Mouse (Mus musculus) left cerebral cortex, adult 18-20 months (tissue): ENCODE measurements around the gene Zfp423. TPM values are rescaled to one million over a fixed set of nuclear protein-coding genes. Genes with fewer than 3 reads are reported as not detected.

Experiments
- DNase-seq, 2 experiments: peaks; one replicate each; pipeline ENCODE4 v3.0.0; 2021 to 2022; ENCODE audit warnings: low spot score in 2 of 2, mixed read lengths in 1 of 2
- total RNA-seq, 2 experiments: library from RNA; stranded (reverse); gene quantifications; 2 replicates each; pipeline ENCODE4 v1.2.3; 2021

Gene Zfp423
- total RNA-seq, 2 experiments from 2014 or later: 22.2 to 28.8 TPM

- DNase-seq: peak; percentile 27 to 35
These were observed 318.5 kb downstream of the Zfp423 start for GRCm38 (mm10) chr8:87640930-87641329.

- DNase-seq: no peak
These were observed 323.1 kb downstream of the Zfp423 start for GRCm38 (mm10) chr8:87636226-87636742.

DNA sequence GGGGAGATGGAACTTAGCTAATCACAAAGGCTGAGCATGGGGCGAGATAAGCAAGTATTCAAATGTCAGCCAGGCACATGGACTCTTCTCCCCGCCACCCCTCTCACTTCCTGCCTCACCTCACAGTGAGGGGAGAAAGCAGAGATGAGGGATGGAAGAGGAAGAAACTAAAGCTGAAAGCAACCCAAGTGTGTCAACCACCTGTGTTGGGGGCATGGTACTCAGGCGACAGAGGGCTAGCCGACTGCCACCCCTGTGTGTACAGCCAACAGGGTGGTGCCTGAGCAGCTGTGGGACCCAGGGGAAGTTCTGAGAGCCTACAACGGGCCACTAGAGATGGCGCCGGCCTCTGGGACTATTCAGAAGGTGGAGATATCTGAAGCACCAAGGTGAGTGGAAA, 327.6 kb downstream of the Zfp423 start:
- no peak for DNase-seq

DNA sequence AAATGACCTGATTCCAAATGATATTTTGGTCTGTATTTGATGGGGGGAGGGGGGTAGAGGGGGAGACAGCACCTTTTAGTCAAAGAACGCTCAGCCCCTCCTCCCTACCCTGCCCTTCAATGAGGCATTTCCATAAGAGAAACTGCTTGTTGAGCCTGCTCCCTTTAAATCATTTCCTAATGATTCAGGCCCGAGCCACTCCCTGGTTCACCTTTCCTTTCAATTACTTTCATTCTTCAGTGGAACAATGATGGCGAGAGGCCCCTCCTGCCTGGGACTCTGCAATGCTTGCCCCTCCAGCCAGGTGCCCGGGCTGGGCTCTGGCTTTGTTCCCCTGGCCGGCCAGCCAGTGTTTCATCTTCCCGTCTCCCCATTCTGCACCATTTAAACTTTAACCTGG, 329.7 kb downstream of the Zfp423 start:
- DNase-seq: no peak

DNA sequence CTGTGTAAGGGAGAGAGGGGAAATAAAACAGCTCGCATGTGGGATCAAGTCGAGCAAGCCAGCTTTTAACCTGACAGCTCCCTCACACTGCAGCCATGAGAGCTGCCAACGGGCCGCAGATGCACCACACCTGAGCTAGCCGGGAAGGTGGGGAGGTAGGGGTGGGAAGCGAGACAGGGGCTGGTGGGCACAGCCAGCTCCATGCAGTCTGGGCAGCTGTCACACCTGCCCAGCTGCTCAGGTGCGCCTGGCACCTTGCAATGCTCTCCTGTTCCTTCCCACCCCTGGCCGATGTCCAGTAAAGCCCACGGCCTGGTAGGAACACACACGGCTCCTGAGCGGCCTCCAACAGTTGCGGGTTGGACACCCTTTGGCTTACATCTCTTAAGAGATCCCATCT, 338.2 kb downstream of the Zfp423 start:
- DNase-seq: no peak

- no peak for DNase-seq
These were observed 339.2 kb downstream of the Zfp423 start for GRCm38 (mm10) chr8:87620225-87620624.

DNA sequence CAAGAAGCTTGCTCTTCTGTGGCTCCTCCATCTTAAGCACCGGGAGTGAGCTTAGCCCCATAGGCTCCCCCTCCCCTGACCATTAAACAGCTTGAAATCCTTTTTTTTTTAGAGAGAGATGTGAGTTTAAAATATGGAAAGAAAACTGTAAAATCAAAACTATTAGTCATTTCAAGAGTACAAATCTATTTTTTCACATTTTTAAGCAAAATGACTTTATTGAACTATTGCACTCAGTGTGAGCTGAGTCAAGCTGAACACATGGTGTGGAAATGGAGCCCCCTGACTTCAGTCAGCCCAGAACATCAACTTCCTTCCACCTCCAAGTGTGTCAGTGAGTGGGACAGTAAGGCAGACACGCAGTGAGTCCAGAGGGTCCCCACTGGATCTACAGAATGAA, 339.9 kb downstream of the Zfp423 start:
- no peak for DNase-seq

DNA sequence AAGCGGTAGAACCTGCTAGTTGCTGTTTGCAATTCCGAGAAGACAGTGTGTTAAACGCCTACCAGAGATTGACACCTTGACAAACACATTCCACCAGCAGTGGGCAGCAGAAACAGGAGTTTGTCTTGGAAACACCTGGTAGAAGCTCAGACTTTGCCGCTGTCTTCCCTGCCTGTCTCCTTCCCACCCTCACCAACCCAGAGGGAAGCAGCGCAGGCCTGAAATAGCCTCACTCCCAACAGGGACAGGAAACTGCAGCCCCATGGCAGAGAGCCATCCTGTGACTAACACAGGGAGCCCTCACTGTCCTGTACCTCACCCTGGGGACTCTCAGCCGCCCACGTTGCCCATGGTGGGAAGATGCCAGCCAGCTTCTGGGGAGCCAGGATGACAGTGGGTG, 340.3 kb downstream of the Zfp423 start:
- peak; percentile 43 to 58 for DNase-seq

- no peak for DNase-seq
These were observed 345.7 kb downstream of the Zfp423 start for GRCm38 (mm10) chr8:87613701-87614100.

Other genes starting within 250 kb of the Zfp423 start
- 10 to 100 TPM; 37.3 to 38.9 TPM for gene Cnep1r1, start 159.2 kb upstream of the Zfp423 start, total RNA-seq
- 10 to 100 TPM; 26.5 to 27.1 TPM for gene Heatr3, start 178.3 kb upstream of the Zfp423 start, total RNA-seq
- gene Tent4b, start 239.6 kb upstream of the Zfp423 start, total RNA-seq: 10 to 100 TPM; 36.8 to 44.7 TPM